Mouse (Mus musculus) kidney, adult 2 months (tissue): ENCODE measurements around the gene Dusp13. TPM values are rescaled to one million over a fixed set of nuclear protein-coding genes. Genes with fewer than 3 reads are reported as not detected.

ENCODE experiments used
- DNase-seq: peaks from one replicate; pipeline ENCODE4 v3.0.0; 2021
- H3K27ac ChIP-seq: fragments of 200-500 bp; 2 replicates; pipeline ENCODE4 v1.5.1; 2012; ENCODE audit warnings: low read depth, low read length, control low read depth, inconsistent platforms; ENCODE audit not compliant: insufficient read depth
- H3K27me3 ChIP-seq: fragments of 200-500 bp; replicated peaks from 2 replicates; pipeline ENCODE4 v1.6.1; 2012; ENCODE audit warnings: mild to moderate bottlenecking, moderate library complexity, low read length, inconsistent platforms; ENCODE audit not compliant: control insufficient read depth, insufficient read depth
- H3K36me3 ChIP-seq: fragments of 200-500 bp; 2 replicates; pipeline ENCODE4 v1.6.1; 2012; ENCODE audit warnings: mild to moderate bottlenecking, moderate library complexity, low read length, inconsistent platforms; ENCODE audit not compliant: control insufficient read depth, insufficient read depth
- H3K4me1 ChIP-seq: fragments of 200-500 bp; 2 replicates; pipeline ENCODE4 v1.6.1; 2011; ENCODE audit warnings: low read length; ENCODE audit not compliant: control insufficient read depth, insufficient read depth
- H3K4me3 ChIP-seq: fragments of 200-500 bp; 2 replicates; pipeline ENCODE4 v1.5.1; 2011; ENCODE audit warnings: mild to moderate bottlenecking, low read depth, low read length, control low read depth; ENCODE audit not compliant: insufficient read depth
- CTCF ChIP-seq: fragments of 200-500 bp; conservative IDR thresholded peaks from 2 replicates; pipeline ENCODE4 v1.5.1; 2011; ENCODE audit warnings: low read depth, mild to moderate bottlenecking, control low read depth, low read length, moderate library complexity, mixed read lengths; ENCODE audit not compliant: insufficient read depth, insufficient read length
- POLR2A ChIP-seq: fragments of 200-500 bp; IDR thresholded peaks from one replicate; pipeline ENCODE4 v1.6.1; 2011; ENCODE audit warnings: low read depth, low read length, control low read depth
- WGBS: fragments of 180-500 bp; shearing (Covaris S2); methylation state at CpG from one replicate; pipeline ENCODE4 v1.1.7; 2018; 5-methylcytosine and 5-hydroxymethylcytosine counted together
- polyA plus RNA-seq: library from polyadenylated mRNA; depleted of rRNA; stranded (reverse); fragments of >200 nt; gene quantifications from 2 replicates; pipeline ENCODE4 v1.2.3, GENCODE M21; 2012

Gene Dusp13
- polyA plus RNA-seq, 1 experiment: 1.8 TPM

- H3K36me3 ChIP-seq: no peaks in the 10 kb centered on the region
- no peaks in the 10 kb centered on the region for H3K27me3 ChIP-seq
- TF ChIP-seq POLR2A (no peak), CTCF (no peak)
- no peaks in the 10 kb centered on the region for H3K4me1 ChIP-seq
- WGBS: 90% methylated on average over 15 of the region's 15 CpGs
- no peak for DNase-seq
- no peak overlapping the region for H3K27ac ChIP-seq
- no peak overlapping the region for H3K4me3 ChIP-seq
These were observed 17.7 kb downstream of the Dusp13 start for GRCm38 (mm10) chr14:21733131-21733905.

- TF ChIP-seq POLR2A: no peak
- Histone ChIP-seq H3K27ac (no peak overlapping the region), H3K36me3 (no peaks in the 10 kb centered on the region), H3K4me1 (no peaks in the 10 kb centered on the region), H3K4me3 (no peak overlapping the region), H3K27me3 (no peaks in the 10 kb centered on the region)
- DNase-seq: no peak
- WGBS: 95% methylated on average over 4 of the region's 4 CpGs
These were observed 21.0 kb downstream of the Dusp13 start for GRCm38 (mm10) chr14:21729936-21730335.

- Histone ChIP-seq H3K27me3 (no peaks in the 10 kb centered on the region), H3K27ac (no peak overlapping the region), H3K4me1 (no peaks in the 10 kb centered on the region), H3K36me3 (no peaks in the 10 kb centered on the region), H3K4me3 (no peak overlapping the region)
- TF ChIP-seq POLR2A (no peak), CTCF (no peak)
- no peak for DNase-seq
- WGBS: 67% methylated on average over 6 of the region's 6 CpGs
These were observed 21.8 kb downstream of the Dusp13 start for GRCm38 (mm10) chr14:21729031-21729732.

GRCm38 (mm10) chr14:21722021-21722698, 28.8 kb downstream of the Dusp13 start:
- TF ChIP-seq POLR2A: no peak
- TF ChIP-seq CTCF: no peak
- 76% methylated on average over 8 of the region's 8 CpGs for WGBS
- peak; percentile 16 for DNase-seq
- no peak overlapping the region for H3K4me3 ChIP-seq
- no peaks in the 10 kb centered on the region for H3K27me3 ChIP-seq
- H3K27ac ChIP-seq: no peak overlapping the region
- no peaks in the 10 kb centered on the region for H3K36me3 ChIP-seq
- peaks cover 2% of the 10 kb centered on the region; the same call in 1 of the 2 replicates for H3K4me1 ChIP-seq

- WGBS: 59% methylated on average over 4 of the region's 4 CpGs
- no peak for DNase-seq
- TF ChIP-seq CTCF: no peak
- no peak for TF ChIP-seq POLR2A
These were observed 30.4 kb downstream of the Dusp13 start for GRCm38 (mm10) chr14:21720430-21721205.

GRCm38 (mm10) chr14:21719646-21720383, 31.2 kb downstream of the Dusp13 start:
- Histone ChIP-seq H3K27me3 (no peaks in the 10 kb centered on the region), H3K27ac (no peak overlapping the region), H3K4me3 (no peak overlapping the region), H3K36me3 (no peaks in the 10 kb centered on the region), H3K4me1 (peaks cover 2% of the 10 kb centered on the region; the same call in 1 of the 2 replicates)
- no peak for DNase-seq
- TF ChIP-seq POLR2A: no peak
- no peak for TF ChIP-seq CTCF
- 56% methylated on average over 17 of the region's 17 CpGs for WGBS

More at GRCm38 (mm10) chr14:21720430-21721205, 30.4 kb downstream of the Dusp13 start:
- no peak overlapping the region for H3K27ac ChIP-seq
- peaks cover 2% of the 10 kb centered on the region; the same call in 1 of the 2 replicates for H3K4me1 ChIP-seq
- H3K4me3 ChIP-seq: no peak overlapping the region
- no peaks in the 10 kb centered on the region for H3K27me3 ChIP-seq
- no peaks in the 10 kb centered on the region for H3K36me3 ChIP-seq
